Mouse (Mus musculus): ENCODE measurements around the gene Olfr315. TPM values are rescaled to one million over a fixed set of nuclear protein-coding genes. Genes with fewer than 3 reads are reported as not detected.

The Olfr315 gene
- not detected in 4 replicates for total RNA-seq (2023; ENCODE audit: inconsistent age)

DNA sequence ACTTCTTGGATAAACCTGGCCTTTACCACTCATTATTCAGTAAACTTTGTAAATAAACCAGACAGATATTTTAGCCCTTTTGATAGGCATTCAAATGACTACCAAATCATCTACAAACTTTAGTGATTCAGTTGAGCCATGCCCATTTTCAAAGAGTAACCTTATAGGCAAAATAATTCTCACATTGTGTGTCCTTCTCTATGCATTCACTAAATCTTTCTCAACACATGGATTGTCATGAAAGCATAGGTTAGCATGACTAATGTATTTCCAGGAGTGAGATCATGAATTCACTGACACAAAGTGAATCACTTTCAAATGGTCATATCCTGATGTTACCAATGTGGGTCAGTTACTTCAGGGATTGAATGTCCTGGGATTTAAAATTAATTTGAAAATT, at the start of gene Olfr315:
Gene Olfr315, plus strand, starts transcription at position 301 of the 400 bp plus-strand sequence.

GRCm38 (mm10) chr11:58723914-58724313, 49.1 kb upstream of the Olfr315 start, which contains the start of gene Olfr318:
Gene Olfr318 (minus strand): TSS chr11:58724014.

DNA sequence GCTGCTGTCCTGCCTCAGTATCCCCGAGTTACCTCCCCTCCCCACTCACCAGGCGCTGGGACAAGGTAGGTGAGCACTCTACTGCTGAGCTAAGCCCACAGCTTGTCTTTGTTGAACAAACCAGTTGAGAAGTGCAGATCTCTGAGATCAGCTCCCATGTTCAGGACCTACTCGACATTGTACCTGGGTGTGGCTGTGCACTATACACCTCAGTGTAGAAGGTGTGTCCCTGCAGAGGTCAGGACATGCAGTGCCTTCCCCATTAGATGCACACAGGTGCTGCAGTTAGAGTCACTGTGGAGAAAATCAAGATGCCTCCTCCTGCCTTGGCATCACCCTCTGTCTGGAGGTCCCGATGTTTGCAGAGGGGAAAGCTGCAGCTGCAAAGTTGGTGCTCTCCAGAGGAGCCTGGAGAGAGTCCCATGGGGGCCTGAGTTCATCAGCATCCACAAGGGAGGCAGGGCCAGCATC, 34.2 kb upstream of the Olfr315 start, which contains the start of gene Olfr317:
Gene Olfr317, minus strand, starts transcription at position 421 of the 471 bp plus-strand sequence.

DNA sequence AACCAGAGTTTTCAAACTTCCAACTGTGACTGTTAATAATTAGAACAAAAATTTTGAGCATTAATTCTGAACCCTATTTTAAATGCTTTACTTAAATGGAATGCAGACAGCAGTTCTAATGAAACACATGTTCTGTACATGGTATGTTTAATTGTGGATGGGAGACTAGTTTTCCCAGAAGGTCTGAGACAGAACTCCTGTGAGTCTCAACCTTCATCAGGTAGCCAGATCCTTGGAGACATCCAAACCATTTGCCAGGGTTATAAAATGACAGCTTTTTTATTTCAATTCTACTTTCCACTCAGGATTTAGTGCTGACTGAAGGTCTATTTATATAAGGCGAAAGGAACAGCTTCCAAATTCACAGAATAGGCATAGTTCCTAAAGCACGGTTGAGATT, 20.6 kb upstream of the Olfr315 start, which contains the start of gene Olfr316:
Gene Olfr316, plus strand, starts transcription at position 301 of the 400 bp plus-strand sequence.

DNA sequence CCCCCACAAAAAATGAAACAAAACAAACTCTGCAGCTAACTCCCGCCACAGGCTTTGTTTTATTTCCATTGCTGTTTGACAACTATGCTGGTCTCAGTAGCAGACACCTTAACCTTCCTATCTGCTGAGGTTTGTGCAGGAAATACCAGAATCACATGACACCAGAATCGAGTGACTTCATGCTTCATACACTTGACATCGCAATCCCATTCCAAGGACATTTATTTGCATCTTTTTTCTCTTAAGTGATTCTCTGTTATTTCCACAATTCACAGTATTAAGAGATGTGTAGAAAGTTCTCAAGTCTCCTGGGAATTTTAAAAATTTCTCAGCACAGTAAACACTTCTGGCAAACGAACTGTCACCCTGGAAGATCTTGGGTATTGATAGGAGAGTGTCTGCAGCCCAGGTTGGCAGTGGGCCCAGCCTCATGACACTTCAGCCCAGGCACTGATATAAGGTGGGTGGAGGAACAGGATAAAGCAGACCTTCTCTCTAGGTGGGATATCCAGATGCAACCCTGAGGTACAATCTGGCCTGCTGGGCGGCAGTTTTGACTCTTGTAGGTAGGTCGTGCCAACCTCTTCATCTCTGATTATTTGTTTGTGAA, 9.6 kb downstream of the Olfr315 start, which contains the start of gene Olfr314:
Gene Olfr314, plus strand, starts transcription at position 473 of the 610 bp plus-strand sequence.

DNA sequence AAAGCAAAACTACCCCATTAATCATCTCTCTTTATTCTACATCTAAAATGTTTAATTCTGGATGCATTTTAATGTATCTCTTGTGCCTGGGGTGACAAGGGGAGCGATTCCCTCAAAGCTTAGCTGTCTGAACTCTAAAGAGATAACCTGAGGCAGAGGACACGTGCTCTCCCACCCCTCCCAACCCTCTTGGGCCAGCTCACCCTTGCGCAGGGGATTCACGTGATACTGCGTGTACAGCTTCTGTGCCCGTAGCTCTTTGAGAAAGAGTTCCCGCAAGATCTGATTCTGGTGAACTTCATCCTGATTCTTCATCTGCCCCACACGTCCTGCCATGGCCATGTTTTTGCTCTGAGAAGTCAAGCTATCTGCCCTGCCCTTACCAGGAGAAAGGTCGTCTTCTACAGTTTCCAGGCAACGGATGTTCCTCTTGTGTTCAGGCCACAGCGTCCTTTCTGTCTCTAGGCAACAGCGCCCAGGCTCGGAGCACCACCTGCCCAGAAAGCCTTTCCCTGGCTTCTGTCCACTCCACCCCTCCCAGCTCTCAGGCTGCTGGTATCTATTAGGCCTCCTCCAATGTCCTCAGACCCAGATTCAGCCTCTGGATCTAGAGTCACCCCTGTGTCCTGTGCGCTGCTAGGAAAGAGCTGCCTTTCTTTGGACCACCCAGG, 28.7 kb downstream of the Olfr315 start, which contains the start of gene Fam183b:
Gene Fam183b, minus strand, starts transcription at position 403 of the 671 bp plus-strand sequence.

GRCm38 (mm10) chr11:58814700-58815099, 41.7 kb downstream of the Olfr315 start, which contains the start of gene Olfr313:
Gene Olfr313 (plus strand): TSS chr11:58815000.

GRCm38 (mm10) chr11:58828937-58829336, 55.9 kb downstream of the Olfr315 start, which contains the start of gene Olfr312:
Gene Olfr312 (plus strand): TSS chr11:58829237.

Other genes starting within 250 kb of the Olfr315 start
- gene Olfr330, start 238.4 kb upstream of the Olfr315 start, total RNA-seq (2023; ENCODE audit: inconsistent age), result not detected in 4 replicates
- not detected in 4 replicates for gene Olfr329-ps, start 226.8 kb upstream of the Olfr315 start, total RNA-seq (2023; ENCODE audit: inconsistent age)
- 0.19 TPM in 1 of 4 replicates, not detected in the others for gene Olfr328, start 217.6 kb upstream of the Olfr315 start, total RNA-seq (2023; ENCODE audit: inconsistent age)
- not detected in 4 replicates for gene Olfr224, start 202.6 kb upstream of the Olfr315 start, total RNA-seq (2023; ENCODE audit: inconsistent age)
- gene Olfr325, start 195.5 kb upstream of the Olfr315 start, total RNA-seq (2023; ENCODE audit: inconsistent age), result not detected in 4 replicates
- not detected in 4 replicates for gene Olfr324, start 178.1 kb upstream of the Olfr315 start, total RNA-seq (2023; ENCODE audit: inconsistent age)
- gene 2210407C18Rik, start 157.1 kb upstream of the Olfr315 start, total RNA-seq (2023; ENCODE audit: inconsistent age), result not detected in 4 replicates
- gene Olfr323, start 142.7 kb upstream of the Olfr315 start, total RNA-seq (2023; ENCODE audit: inconsistent age), result not detected in 4 replicates
- not detected in 4 replicates for gene Trim58, start 132.7 kb upstream of the Olfr315 start, total RNA-seq (2023; ENCODE audit: inconsistent age)
- not detected in 4 replicates for gene Olfr322, start 114.4 kb upstream of the Olfr315 start, total RNA-seq (2023; ENCODE audit: inconsistent age)
- gene Olfr320, start 92.1 kb upstream of the Olfr315 start, total RNA-seq (2023; ENCODE audit: inconsistent age), result not detected in 4 replicates
- not detected in 4 replicates for gene Olfr319, start 74.0 kb upstream of the Olfr315 start, total RNA-seq (2023; ENCODE audit: inconsistent age)
- gene Olfr318, start 49.2 kb upstream of the Olfr315 start, total RNA-seq (2023; ENCODE audit: inconsistent age), result 0.58 to 0.96 TPM (median 0.68 TPM) in 4 replicates
- gene Olfr317, start 34.0 kb upstream of the Olfr315 start, total RNA-seq (2023; ENCODE audit: inconsistent age), result not detected in 4 replicates
- gene Olfr316, start 20.5 kb upstream of the Olfr315 start, total RNA-seq (2023; ENCODE audit: inconsistent age), result not detected in 4 replicates
- gene Olfr314, start 9.8 kb downstream of the Olfr315 start, total RNA-seq (2023; ENCODE audit: inconsistent age), result not detected in 4 replicates
- gene Fam183b, start 28.8 kb downstream of the Olfr315 start, total RNA-seq (2023; ENCODE audit: inconsistent age), result not detected in 4 replicates
- gene Olfr313, start 41.8 kb downstream of the Olfr315 start, total RNA-seq (2023; ENCODE audit: inconsistent age), result not detected in 4 replicates
- gene Olfr312, start 56.0 kb downstream of the Olfr315 start, total RNA-seq (2023; ENCODE audit: inconsistent age), result not detected in 4 replicates
- not detected in 4 replicates for gene Olfr311, start 66.1 kb downstream of the Olfr315 start, total RNA-seq (2023; ENCODE audit: inconsistent age)
- gene Gm12258, start 74.0 kb downstream of the Olfr315 start, total RNA-seq (2023; ENCODE audit: inconsistent age), result 5.2 to 6.3 TPM (median 5.6 TPM) in 4 replicates
- gene 2810021J22Rik, start 94.0 kb downstream of the Olfr315 start, total RNA-seq (2023; ENCODE audit: inconsistent age), result 9.2 to 14.4 TPM (median 12.3 TPM) in 4 replicates
- 10.5 to 13.6 TPM (median 12.3 TPM) in 4 replicates for gene Zfp39, start 131.0 kb downstream of the Olfr315 start, total RNA-seq (2023; ENCODE audit: inconsistent age)
- not detected in 4 replicates for gene Btnl10, start 144.7 kb downstream of the Olfr315 start, total RNA-seq (2023; ENCODE audit: inconsistent age)
- 125 to 135 TPM (median 129 TPM) in 4 replicates for gene Rnf187, start 165.7 kb downstream of the Olfr315 start, total RNA-seq (2023; ENCODE audit: inconsistent age)
- 15.9 to 25.1 TPM (median 21.4 TPM) in 4 replicates for gene Hist3h2ba, start 175.7 kb downstream of the Olfr315 start, total RNA-seq (2023; ENCODE audit: inconsistent age)
- gene Hist3h2a, start 181.5 kb downstream of the Olfr315 start, total RNA-seq (2023; ENCODE audit: inconsistent age), result 63.1 to 74.2 TPM (median 70.1 TPM) in 4 replicates
- gene Trim17, start 181.5 kb downstream of the Olfr315 start, total RNA-seq (2023; ENCODE audit: inconsistent age), result 0.19 to 0.42 TPM (median 0.38 TPM) in 3 of 4 replicates, not detected in the other
- gene Trim11, start 204.9 kb downstream of the Olfr315 start, total RNA-seq (2023; ENCODE audit: inconsistent age), result 117 to 129 TPM (median 123 TPM) in 4 replicates

All from B cell, adult (primary cell).